Mouse (Mus musculus) spleen, postnatal 36 days (tissue): ENCODE results near the gene Aven.

Source experiments
- DNase-seq, 2 experiments: peaks; one replicate each; pipeline ENCODE4 v3.0.0; 2022; ENCODE audit warnings: low spot score in 2 of 2, mixed read lengths in 1 of 2

The Aven gene

GRCm38 (mm10) chr2:112557453-112557852, 64.7 kb downstream of the Aven start:
- no peak for DNase-seq

GRCm38 (mm10) chr2:112561549-112561948, 68.8 kb downstream of the Aven start:
- DNase-seq = no peak

GRCm38 (mm10) chr2:112565060-112565459, 72.3 kb downstream of the Aven start:
- DNase-seq = no peak

- DNase-seq = no peak
These were observed 73.7 kb downstream of the Aven start for GRCm38 (mm10) chr2:112566290-112567085.

GRCm38 (mm10) chr2:112567786-112568185, 75.0 kb downstream of the Aven start:
- DNase-seq = no peak

GRCm38 (mm10) chr2:112590985-112591384, 98.2 kb downstream of the Aven start:
- DNase-seq = no peak

GRCm38 (mm10) chr2:112591451-112591871, 98.7 kb downstream of the Aven start:
- no peak for DNase-seq

GRCm38 (mm10) chr2:112593322-112593721, 100.6 kb downstream of the Aven start:
- DNase-seq = no peak

GRCm38 (mm10) chr2:112593781-112594180, 101.0 kb downstream of the Aven start:
- no peak for DNase-seq

GRCm38 (mm10) chr2:112595807-112596206, 103.0 kb downstream of the Aven start:
- no peak for DNase-seq

GRCm38 (mm10) chr2:112596415-112596814, 103.7 kb downstream of the Aven start:
- DNase-seq = no peak

- DNase-seq = no peak
These were observed 104.3 kb downstream of the Aven start for GRCm38 (mm10) chr2:112597064-112597463.

GRCm38 (mm10) chr2:112600222-112600621, 107.5 kb downstream of the Aven start:
- no peak for DNase-seq

- DNase-seq = no peak
These were observed 109.7 kb downstream of the Aven start for GRCm38 (mm10) chr2:112602487-112602886.

GRCm38 (mm10) chr2:112606536-112606935, 113.8 kb downstream of the Aven start:
- DNase-seq = no peak

- DNase-seq = no peak
These were observed 119.9 kb downstream of the Aven start for GRCm38 (mm10) chr2:112612628-112613027.

GRCm38 (mm10) chr2:112614375-112614774, 121.6 kb downstream of the Aven start:
- DNase-seq = no peak

- DNase-seq = no peak
These were observed 124.4 kb downstream of the Aven start for GRCm38 (mm10) chr2:112617206-112617605.

- DNase-seq = no peak
These were observed 132.4 kb downstream of the Aven start for GRCm38 (mm10) chr2:112625156-112625555.

- DNase-seq = no peak
These were observed 137.9 kb downstream of the Aven start for GRCm38 (mm10) chr2:112630669-112631068.

- no peak for DNase-seq
These were observed 139.8 kb downstream of the Aven start for GRCm38 (mm10) chr2:112632536-112632935.

- no peak for DNase-seq
These were observed 144.4 kb downstream of the Aven start for GRCm38 (mm10) chr2:112637206-112637605.

GRCm38 (mm10) chr2:112653836-112654235, 161.1 kb downstream of the Aven start:
- DNase-seq = no peak

- no peak for DNase-seq
These were observed 163.4 kb downstream of the Aven start for GRCm38 (mm10) chr2:112656131-112656530.
